Mouse (Mus musculus) kidney, adult 2 months (tissue): Measurements from ENCODE around the gene Itga3. TPM values are rescaled to one million over a fixed set of nuclear protein-coding genes. Genes with fewer than 3 reads are reported as not detected.
A peak's percentile ranks its signal among the peaks of the same experiment; 100 is the strongest.

Experiments used
- DNase-seq: peaks from one replicate; pipeline ENCODE4 v3.0.0; 2021
- H3K27ac ChIP-seq: fragments of 200-500 bp; 2 replicates; pipeline ENCODE4 v1.5.1; 2012; ENCODE audit warnings: low read depth, low read length, control low read depth, inconsistent platforms; ENCODE audit not compliant: insufficient read depth
- H3K27me3 ChIP-seq: fragments of 200-500 bp; replicated peaks from 2 replicates; pipeline ENCODE4 v1.6.1; 2012; ENCODE audit warnings: mild to moderate bottlenecking, moderate library complexity, low read length, inconsistent platforms; ENCODE audit not compliant: control insufficient read depth, insufficient read depth
- H3K36me3 ChIP-seq: fragments of 200-500 bp; 2 replicates; pipeline ENCODE4 v1.6.1; 2012; ENCODE audit warnings: mild to moderate bottlenecking, moderate library complexity, low read length, inconsistent platforms; ENCODE audit not compliant: control insufficient read depth, insufficient read depth
- H3K4me1 ChIP-seq: fragments of 200-500 bp; 2 replicates; pipeline ENCODE4 v1.6.1; 2011; ENCODE audit warnings: low read length; ENCODE audit not compliant: control insufficient read depth, insufficient read depth
- H3K4me3 ChIP-seq: fragments of 200-500 bp; 2 replicates; pipeline ENCODE4 v1.5.1; 2011; ENCODE audit warnings: mild to moderate bottlenecking, low read depth, low read length, control low read depth; ENCODE audit not compliant: insufficient read depth
- CTCF ChIP-seq: fragments of 200-500 bp; conservative IDR thresholded peaks from 2 replicates; pipeline ENCODE4 v1.5.1; 2011; ENCODE audit warnings: low read depth, mild to moderate bottlenecking, control low read depth, low read length, moderate library complexity, mixed read lengths; ENCODE audit not compliant: insufficient read depth, insufficient read length
- POLR2A ChIP-seq: fragments of 200-500 bp; IDR thresholded peaks from one replicate; pipeline ENCODE4 v1.6.1; 2011; ENCODE audit warnings: low read depth, low read length, control low read depth
- WGBS: fragments of 180-500 bp; shearing (Covaris S2); methylation state at CpG from one replicate; pipeline ENCODE4 v1.1.7; 2018; 5-methylcytosine and 5-hydroxymethylcytosine counted together
- polyA plus RNA-seq: library from polyadenylated mRNA; depleted of rRNA; stranded (reverse); fragments of >200 nt; gene quantifications from 2 replicates; pipeline ENCODE4 v1.2.3, GENCODE M21; 2012

The Itga3 gene
- polyA plus RNA-seq, 1 experiment: 48.2 TPM

DNA sequence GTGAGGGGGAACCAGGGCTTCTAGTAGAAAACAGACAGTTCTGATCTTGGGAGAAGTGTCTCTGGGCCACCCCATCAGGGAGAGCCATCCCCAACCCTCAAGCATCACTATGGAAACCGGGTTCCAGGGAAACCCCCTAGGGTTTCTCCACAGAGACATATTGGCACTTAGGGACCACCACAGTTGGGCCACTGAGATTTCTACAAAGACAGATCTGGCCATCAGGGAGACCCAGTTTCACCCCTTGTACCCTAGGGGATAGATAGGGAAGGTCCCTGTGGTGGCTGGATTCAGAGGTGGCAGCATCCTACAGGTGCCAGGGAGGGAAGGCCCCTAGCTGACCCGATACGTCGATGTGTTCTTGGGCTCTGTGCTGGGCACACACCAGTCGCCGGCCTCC, 49.8 kb downstream of the Itga3 start:
- WGBS: 72% methylated on average over 6 of the region's 6 CpGs
- Histone ChIP-seq H3K4me1 (peaks cover 22% of the 10 kb centered on the region), H3K36me3 (peaks cover 7% of the 10 kb centered on the region), H3K4me3 (no peak overlapping the region), H3K27ac (no peak overlapping the region), H3K27me3 (no peaks in the 10 kb centered on the region)
- no peak for DNase-seq
- no peak for TF ChIP-seq POLR2A
- TF ChIP-seq CTCF: no peak

DNA sequence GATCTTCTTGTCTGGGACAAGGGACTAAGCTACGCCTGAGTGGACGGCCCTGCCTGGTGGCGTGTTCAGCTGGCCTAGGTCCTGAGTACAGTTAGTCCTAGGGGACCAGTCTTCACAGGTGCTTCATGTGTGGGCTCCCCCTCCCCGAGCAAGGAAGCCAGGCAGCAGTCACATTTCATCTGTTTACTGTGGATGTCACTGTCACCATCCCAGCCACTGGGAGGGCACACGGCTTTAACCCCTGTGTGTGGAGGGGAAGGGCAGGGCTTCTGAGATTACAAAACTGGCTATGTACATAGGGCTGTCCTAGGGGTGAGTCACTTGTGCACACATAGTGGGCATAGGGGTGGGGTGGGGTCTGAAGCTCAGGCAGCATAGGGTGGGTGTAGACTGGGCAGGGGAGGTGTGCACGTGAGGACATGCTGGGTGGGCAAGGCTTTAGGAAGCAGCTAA, 50.5 kb downstream of the Itga3 start:
- WGBS: 39% methylated on average over 6 of the region's 6 CpGs
- H3K27me3 ChIP-seq: no peaks in the 10 kb centered on the region
- peaks cover 22% of the 10 kb centered on the region for H3K4me1 ChIP-seq
- H3K36me3 ChIP-seq: peaks cover 7% of the 10 kb centered on the region
- peak; percentile 41 for DNase-seq
- H3K27ac ChIP-seq: peak overlapping the region; percentile 37; the same call in 1 of the 2 replicates
- no peak overlapping the region for H3K4me3 ChIP-seq
- no peak for TF ChIP-seq CTCF
- no peak for TF ChIP-seq POLR2A

DNA sequence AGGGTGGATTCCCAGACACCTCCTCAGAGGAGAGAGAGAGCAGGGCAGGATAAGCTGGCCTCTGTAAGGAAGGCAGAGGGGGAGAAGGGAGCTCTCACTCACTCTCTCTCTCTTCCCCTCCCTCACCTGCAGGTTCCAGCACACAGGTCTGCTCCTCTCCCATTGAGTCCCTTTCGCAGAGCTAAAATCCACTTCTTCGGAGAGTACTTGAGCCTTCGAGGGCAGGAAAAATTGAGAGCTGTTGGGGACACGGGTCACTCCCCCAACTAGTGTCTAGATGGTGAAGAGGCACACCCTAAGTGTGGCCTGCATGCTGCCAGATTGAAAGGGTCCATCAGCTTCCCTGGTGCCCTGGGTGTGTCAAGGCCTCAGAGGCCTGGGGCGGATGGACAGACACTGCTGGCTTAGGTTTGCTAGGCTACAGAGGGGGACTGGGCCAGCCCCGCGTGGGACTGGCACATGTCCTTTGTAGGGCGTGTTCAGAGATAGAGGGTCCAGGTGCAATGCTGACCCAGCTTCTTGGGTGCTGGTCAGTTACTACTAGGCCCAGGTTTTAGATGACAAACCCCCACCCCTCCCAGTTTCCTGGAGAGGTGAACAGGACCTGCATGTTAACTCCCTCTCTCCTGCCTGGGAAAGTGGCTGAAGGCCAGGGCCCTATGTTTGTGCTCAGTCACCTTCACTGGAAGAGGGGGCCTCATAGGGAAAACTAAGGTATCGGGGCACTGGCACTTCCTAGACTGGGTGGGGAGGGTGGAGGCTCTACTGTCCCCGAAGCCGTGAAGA, 51.2 kb downstream of the Itga3 start:
- peaks cover 22% of the 10 kb centered on the region for H3K4me1 ChIP-seq
- peak; percentile 41 for DNase-seq
- H3K27ac ChIP-seq: peak overlapping the region; percentile 49
- peaks cover 7% of the 10 kb centered on the region for H3K36me3 ChIP-seq
- no peaks in the 10 kb centered on the region for H3K27me3 ChIP-seq
- no peak overlapping the region for H3K4me3 ChIP-seq
- TF ChIP-seq POLR2A (no peak), CTCF (no peak)
- 64% methylated on average over 11 of the region's 11 CpGs for WGBS

DNA sequence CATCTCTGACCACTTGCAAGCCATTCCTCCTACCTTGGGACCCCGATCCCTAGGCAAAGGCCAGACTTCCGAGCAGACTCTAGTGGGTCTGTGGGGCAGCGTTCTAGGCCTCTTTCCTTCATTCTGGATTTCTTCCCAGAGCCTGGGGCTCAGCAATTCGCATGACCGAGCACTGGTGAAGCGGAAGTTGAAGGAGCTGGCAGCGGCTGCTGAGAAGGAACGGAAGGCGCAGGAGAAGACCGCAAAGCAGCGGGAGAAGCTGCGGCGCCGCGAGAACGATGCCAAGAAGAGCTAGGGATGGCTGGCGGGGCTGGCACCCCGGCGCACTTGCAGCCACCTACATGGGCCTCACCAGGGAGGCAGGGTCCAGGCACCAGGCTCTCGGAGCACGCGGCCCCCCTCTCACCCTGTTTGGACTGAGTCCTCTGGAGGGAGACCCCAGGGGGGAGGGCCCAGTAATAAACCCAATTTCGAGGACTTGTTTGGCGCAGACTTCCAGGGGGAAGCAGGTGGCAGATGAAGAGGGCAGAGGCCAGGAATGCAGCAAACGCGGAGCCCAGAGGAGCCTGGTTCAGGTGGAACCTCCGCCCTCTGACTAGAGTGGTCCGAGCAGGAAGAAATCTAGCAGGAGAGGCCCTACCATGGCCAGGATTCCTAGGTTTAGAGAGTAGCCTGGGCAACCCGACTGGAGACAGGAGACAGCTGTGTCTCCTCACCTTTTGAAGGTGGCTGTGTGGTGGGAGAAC, 52.0 kb downstream of the Itga3 start:
- H3K36me3 ChIP-seq: peaks cover 7% of the 10 kb centered on the region
- peak; percentile 84 for DNase-seq
- H3K27ac ChIP-seq: peak overlapping the region; percentile 49
- no peaks in the 10 kb centered on the region for H3K27me3 ChIP-seq
- no peak overlapping the region for H3K4me3 ChIP-seq
- TF ChIP-seq CTCF: no peak
- H3K4me1 ChIP-seq: peaks cover 22% of the 10 kb centered on the region
- 32% methylated on average over 29 of the region's 29 CpGs for WGBS

DNA sequence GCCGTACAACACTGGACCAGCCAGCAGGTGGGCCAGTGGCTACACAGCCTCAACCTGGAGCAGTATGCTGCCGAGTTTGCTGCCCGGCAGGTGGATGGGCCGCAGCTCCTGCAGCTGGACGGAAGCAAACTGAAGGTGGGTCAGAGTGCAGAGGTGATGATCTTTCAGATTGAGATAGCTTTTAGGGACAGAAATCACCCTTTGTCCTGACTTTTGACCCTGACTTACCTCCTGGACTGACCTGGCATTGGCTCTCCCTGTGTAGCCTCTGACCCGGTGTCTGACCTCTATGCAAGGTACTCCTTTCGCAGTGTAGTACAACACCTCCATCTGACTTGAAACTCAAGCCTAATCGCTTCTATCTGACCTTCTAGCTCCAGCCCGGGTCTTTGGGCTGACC, 53.1 kb downstream of the Itga3 start:
- DNase-seq: no peak
- WGBS: 73% methylated on average over 9 of the region's 9 CpGs
- H3K27ac ChIP-seq: no peak overlapping the region
- H3K36me3 ChIP-seq: peaks cover 4% of the 10 kb centered on the region
- peaks cover 22% of the 10 kb centered on the region for H3K4me1 ChIP-seq
- H3K4me3 ChIP-seq: no peak overlapping the region
- no peaks in the 10 kb centered on the region for H3K27me3 ChIP-seq
- TF ChIP-seq POLR2A: no peak
- no peak for TF ChIP-seq CTCF

DNA sequence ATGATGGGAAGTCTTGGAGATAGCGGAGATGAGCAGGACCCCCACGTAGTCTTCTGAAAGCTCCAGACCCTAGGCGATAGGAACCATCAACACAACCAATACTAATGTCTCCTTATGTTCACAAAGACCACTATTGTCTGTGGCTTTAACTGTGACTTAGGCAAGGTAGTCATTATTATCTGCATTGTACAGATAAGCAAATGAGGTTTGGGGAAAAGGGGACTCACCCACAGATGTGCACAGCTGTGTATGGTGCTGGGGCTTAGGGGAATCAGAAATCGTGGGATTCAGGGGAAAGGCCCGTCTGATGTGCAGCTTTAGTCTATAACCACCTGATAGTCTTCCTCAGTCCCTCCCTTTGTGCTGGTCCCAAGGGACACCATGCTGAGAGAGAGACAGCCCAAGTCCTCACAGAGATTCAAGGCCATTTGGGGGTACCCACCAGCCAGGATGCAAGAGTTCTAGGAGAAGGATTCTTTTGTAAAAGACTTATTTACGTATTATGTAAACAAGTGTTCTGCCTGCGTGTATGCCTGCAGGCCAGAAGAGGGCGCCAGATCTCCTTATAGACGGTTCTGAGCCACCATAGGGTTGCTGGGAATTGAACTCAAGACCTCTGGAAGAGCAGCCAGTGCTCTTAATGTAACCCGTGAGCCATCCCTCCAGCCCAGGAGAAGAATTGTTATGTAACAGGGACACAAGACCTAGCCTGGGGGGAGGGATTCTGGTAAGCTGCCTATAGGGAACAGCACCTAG, 54.2 kb downstream of the Itga3 start:
- 84% methylated on average over 10 of the region's 10 CpGs for WGBS
- Histone ChIP-seq H3K4me3 (no peak overlapping the region), H3K27me3 (no peaks in the 10 kb centered on the region), H3K27ac (no peak overlapping the region), H3K36me3 (no peaks in the 10 kb centered on the region; the same call in 1 of the 2 replicates), H3K4me1 (peaks cover 22% of the 10 kb centered on the region)
- no peak for TF ChIP-seq POLR2A
- TF ChIP-seq CTCF: peak; percentile 54
- DNase-seq: no peak

DNA sequence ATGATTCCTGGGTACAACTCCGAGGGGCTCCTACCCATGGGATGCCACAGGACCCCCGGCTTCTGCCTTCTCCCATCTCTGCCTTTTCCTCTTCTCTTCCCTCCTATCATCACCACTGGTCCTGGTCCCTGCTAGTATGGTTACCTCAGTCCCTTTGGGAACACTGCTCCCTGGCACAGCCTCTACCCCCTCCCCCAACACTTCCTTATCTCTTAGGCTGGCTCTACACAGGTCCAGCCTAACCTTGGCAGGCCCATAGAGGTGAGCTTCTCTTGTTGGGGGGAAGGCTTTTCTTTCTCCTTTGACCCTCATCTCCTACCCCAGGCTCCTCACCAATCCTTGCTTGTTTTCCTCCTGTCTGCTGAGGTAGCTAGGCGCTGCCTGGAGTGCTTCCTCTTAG, 61.1 kb downstream of the Itga3 start:
- H3K27me3 ChIP-seq: no peaks in the 10 kb centered on the region
- WGBS: 87% methylated on average over 3 of the region's 3 CpGs
- no peak overlapping the region for H3K4me3 ChIP-seq
- TF ChIP-seq CTCF (no peak), POLR2A (no peak)
- H3K27ac ChIP-seq: no peak overlapping the region
- no peaks in the 10 kb centered on the region for H3K36me3 ChIP-seq
- DNase-seq: no peak
- no peaks in the 10 kb centered on the region for H3K4me1 ChIP-seq
